Mouse (Mus musculus) heart, postnatal 0 days (tissue): ENCODE measurements at regions not wholly inside any gene's neighbourhood (a gene's known extent, or its start where the extent isn't known, plus 50 kb on each side); places are given as distances from the start of the nearest gene placed in this dataset.

Experiments used
- ATAC-seq: fragments of 200-750 bp; cut with Nextera tagmentation; 2 replicates; pipeline ENCODE4 v1.8.0; 2017; ENCODE audit warnings: low read depth, moderate number of reproducible peaks, moderate library complexity; ENCODE audit not compliant: insufficient read depth
- DNase-seq: peaks from one replicate; pipeline ENCODE4 v3.0.0-alpha.2; 2016; ENCODE audit warnings: low spot score
- H3K27ac ChIP-seq: fragments of 300-500 bp; sonication (generic); 2 replicates; pipeline ENCODE4 v1.5.1; 2014; ENCODE audit warnings: low read depth, mild to moderate bottlenecking
- H3K27me3 ChIP-seq: fragments of 300-500 bp; sonication (generic); 2 replicates; pipeline ENCODE4 v1.6.1; 2014; ENCODE audit warnings: low read length, mixed read lengths; ENCODE audit not compliant: control insufficient read depth, insufficient read depth
- H3K36me3 ChIP-seq: fragments of 300-500 bp; sonication (generic); replicated peaks from 2 replicates; pipeline ENCODE4 v1.6.1; 2014; ENCODE audit warnings: low read length, mixed read lengths; ENCODE audit not compliant: control insufficient read depth, insufficient read depth
- H3K4me1 ChIP-seq: fragments of 300-500 bp; sonication (generic); 2 replicates; pipeline ENCODE4 v1.6.1; 2014; ENCODE audit warnings: antibody characterized with exemption; ENCODE audit not compliant: control insufficient read depth, insufficient read depth
- H3K4me2 ChIP-seq: fragments of 300-500 bp; sonication (generic); 2 replicates; pipeline ENCODE4 v1.6.1; 2014; ENCODE audit warnings: low read depth, mild to moderate bottlenecking, low read length, moderate library complexity
- H3K4me3 ChIP-seq: fragments of 300-500 bp; sonication (generic); 2 replicates; pipeline ENCODE4 v1.5.1; 2014; ENCODE audit warnings: low read depth, low read length
- H3K9ac ChIP-seq: fragments of 300-500 bp; sonication (generic); replicated peaks from 2 replicates; pipeline ENCODE4 v1.6.1; 2014; ENCODE audit warnings: low read depth, low read length, mixed read lengths
- H3K9me3 ChIP-seq: fragments of 300-500 bp; sonication (generic); replicated peaks from 2 replicates; pipeline ENCODE4 v1.6.1; 2016; ENCODE audit warnings: low read length; ENCODE audit not compliant: control insufficient read depth
- CTCF ChIP-seq: IDR thresholded peaks from 2 replicates; pipeline ENCODE4 v1.5.1; 2016; ENCODE audit warnings: antibody characterized with exemption, control low read depth, low read depth
- EP300 ChIP-seq: IDR thresholded peaks from 2 replicates; pipeline ENCODE4 v1.6.1; 2016; ENCODE audit warnings: antibody characterized with exemption, low read depth
- WGBS: fragments of 180-500 bp; shearing (Covaris S2); extraction: QIAGEN DNeasy Blood & Tissue Kit; methylation state at CpG from one replicate; pipeline ENCODE4 v1.1.7; 2014; 5-methylcytosine and 5-hydroxymethylcytosine counted together

- no peaks in the 10 kb centered on the region for H3K36me3 ChIP-seq
- DNase-seq (no peak), ATAC-seq (no peak)
- no peaks in the 10 kb centered on the region for H3K9me3 ChIP-seq
- no peaks in the 10 kb centered on the region for H3K27me3 ChIP-seq
- no peak for TF ChIP-seq CTCF
- TF ChIP-seq EP300, result no peak
- H3K4me1 ChIP-seq, result no peaks in the 10 kb centered on the region
- H3K4me2 ChIP-seq, result no peak overlapping the region
- no peak overlapping the region for H3K4me3 ChIP-seq
- H3K27ac ChIP-seq, result no peak overlapping the region
- H3K9ac ChIP-seq, result no peak overlapping the region
Measured at GRCm38 (mm10) chrX:142507475-142507874, 117.1 kb upstream of the Acsl4 start.

DNA sequence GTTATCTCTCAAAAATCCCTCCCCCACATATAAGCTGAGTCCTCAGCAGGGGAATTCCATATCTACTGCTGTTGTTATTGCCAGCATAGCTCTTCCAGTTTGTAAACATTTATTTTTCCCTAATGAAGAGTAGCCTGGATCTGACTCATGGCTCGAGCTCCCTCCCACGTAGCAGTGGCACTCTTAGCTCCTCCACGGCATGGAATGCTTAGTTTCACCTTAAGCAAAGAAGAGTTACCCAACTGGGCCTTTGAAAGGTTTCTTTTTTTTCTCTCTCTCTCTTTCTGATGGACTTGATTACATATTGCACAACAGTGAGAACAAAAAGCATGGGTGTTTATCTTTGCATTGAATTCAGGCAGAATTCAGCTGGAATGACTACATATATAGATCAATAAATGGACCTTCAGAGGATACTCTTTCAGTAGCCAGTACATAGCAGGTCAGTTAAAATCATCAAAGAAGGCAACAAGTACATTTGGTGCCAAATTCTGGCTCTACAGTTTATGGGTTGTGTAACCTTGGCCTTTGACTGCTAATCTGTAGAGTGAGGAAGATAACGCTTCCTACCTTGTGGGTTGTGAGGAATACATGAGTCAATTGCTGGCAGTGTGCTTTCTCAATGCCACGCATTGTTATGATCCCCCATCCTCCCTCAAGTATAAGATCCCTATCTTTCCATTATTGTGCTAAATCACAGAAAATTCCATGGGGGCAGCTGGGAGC is 126.2 kb upstream of the Acsl4 start:
- H3K4me2 ChIP-seq, result no peak overlapping the region
- H3K4me3 ChIP-seq, result no peak overlapping the region
- no peak overlapping the region for H3K9ac ChIP-seq
- no peaks in the 10 kb centered on the region for H3K9me3 ChIP-seq
- H3K27me3 ChIP-seq, result no peaks in the 10 kb centered on the region
- no peak overlapping the region for H3K27ac ChIP-seq
- 67% methylated on average over 5 of the region's 5 CpGs for WGBS
- no peak for DNase-seq
- no peaks in the 10 kb centered on the region for H3K36me3 ChIP-seq
- no peaks in the 10 kb centered on the region for H3K4me1 ChIP-seq
- TF ChIP-seq EP300 (no peak), CTCF (no peak)
- ATAC-seq, result no peak

DNA sequence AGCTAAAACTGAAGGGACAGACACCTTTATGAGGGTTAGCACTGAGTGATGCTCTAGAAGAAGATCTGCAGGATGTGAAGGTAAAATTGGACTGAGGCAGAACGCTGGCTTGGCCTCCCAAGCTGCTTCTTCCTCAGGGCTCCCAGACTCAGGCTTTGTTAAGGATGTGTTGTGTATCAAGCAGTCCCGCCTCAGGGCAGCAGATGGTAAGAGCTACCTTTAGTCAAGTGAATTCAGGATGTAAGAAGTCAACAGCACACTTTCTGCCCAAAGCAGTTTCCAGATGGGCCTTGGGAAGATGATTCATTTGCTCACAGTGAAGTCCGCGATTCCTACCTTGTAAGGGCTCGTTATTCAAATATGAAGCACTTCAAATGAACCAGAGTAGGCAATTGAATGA is 126.9 kb upstream of the Acsl4 start:
- Histone ChIP-seq H3K27me3 (no peaks in the 10 kb centered on the region), H3K4me2 (no peak overlapping the region), H3K9me3 (no peaks in the 10 kb centered on the region), H3K9ac (no peak overlapping the region), H3K36me3 (no peaks in the 10 kb centered on the region), H3K4me3 (no peak overlapping the region), H3K4me1 (no peaks in the 10 kb centered on the region), H3K27ac (no peak overlapping the region)
- WGBS, result 79% methylated on average over 5 of the region's 5 CpGs
- DNase-seq (no peak), ATAC-seq (no peak)
- TF ChIP-seq CTCF (no peak), EP300 (no peak)

GRCm38 (mm10) chrX:142521063-142521462 is 130.7 kb upstream of the Acsl4 start:
- H3K27me3 ChIP-seq, result no peaks in the 10 kb centered on the region
- TF ChIP-seq CTCF (no peak), EP300 (no peak)
- no peak overlapping the region for H3K4me3 ChIP-seq
- no peak for DNase-seq
- WGBS, result 76% methylated on average over 4 of the region's 4 CpGs
- H3K27ac ChIP-seq, result no peak overlapping the region
- H3K4me2 ChIP-seq, result no peak overlapping the region
- H3K9ac ChIP-seq, result no peak overlapping the region
- ATAC-seq, result no peak
- no peaks in the 10 kb centered on the region for H3K36me3 ChIP-seq
- no peaks in the 10 kb centered on the region for H3K9me3 ChIP-seq
- no peaks in the 10 kb centered on the region for H3K4me1 ChIP-seq

- WGBS, result 19% methylated on average over 1 of the region's 1 CpGs
- DNase-seq (no peak), ATAC-seq (no peak)
Measured at GRCm38 (mm10) chrX:142526953-142527352, 136.6 kb upstream of the Acsl4 start.

GRCm38 (mm10) chrX:142529892-142530291 is 139.6 kb upstream of the Acsl4 start:
- WGBS, result 52% methylated on average over 7 of the region's 7 CpGs
- DNase-seq, result no peak

More at GRCm38 (mm10) chrX:142526953-142527352, 136.6 kb upstream of the Acsl4 start:
- Histone ChIP-seq H3K4me2 (no peak overlapping the region), H3K9me3 (no peaks in the 10 kb centered on the region), H3K36me3 (no peaks in the 10 kb centered on the region), H3K4me1 (no peaks in the 10 kb centered on the region), H3K27me3 (no peaks in the 10 kb centered on the region), H3K27ac (no peak overlapping the region), H3K4me3 (no peak overlapping the region), H3K9ac (no peak overlapping the region)
- TF ChIP-seq EP300 (no peak), CTCF (peak; percentile 38)

More at GRCm38 (mm10) chrX:142529892-142530291, 139.6 kb upstream of the Acsl4 start:
- Histone ChIP-seq H3K4me3 (no peak overlapping the region), H3K4me1 (no peaks in the 10 kb centered on the region), H3K36me3 (no peaks in the 10 kb centered on the region), H3K4me2 (no peak overlapping the region), H3K9me3 (no peaks in the 10 kb centered on the region), H3K27ac (no peak overlapping the region), H3K9ac (no peak overlapping the region), H3K27me3 (no peaks in the 10 kb centered on the region)
- no peak for ATAC-seq
- TF ChIP-seq CTCF (0 out of 2 replicates have a peak, but pooled peaks have one; percentile 9), EP300 (no peak)
